Mouse (Mus musculus) midbrain, embryonic 11.5 days (tissue): ENCODE data around the gene Gopc. TPM values are rescaled to one million over a fixed set of nuclear protein-coding genes. Genes with fewer than 3 reads are reported as not detected.

Experiments used
- ATAC-seq: fragments of 200-750 bp; cut with Nextera tagmentation; 2 replicates; pipeline ENCODE4 v1.8.0; 2017; ENCODE audit warnings: moderate TSS enrichment, moderate library complexity; ENCODE audit not compliant: low FRiP score
- DNase-seq: peaks from one replicate; pipeline ENCODE4 v3.0.0; 2015; ENCODE audit warnings: low spot score; ENCODE audit errors: missing footprints
- H3K27ac ChIP-seq: fragments of 300-500 bp; sonication (generic); 2 replicates; pipeline ENCODE4 v1.5.1; 2014; ENCODE audit warnings: low read depth, low read length
- H3K27me3 ChIP-seq: fragments of 300-500 bp; sonication (generic); 2 replicates; pipeline ENCODE4 v1.6.1; 2014; ENCODE audit warnings: mild to moderate bottlenecking, low read length, moderate library complexity, mixed read lengths; ENCODE audit not compliant: control insufficient read depth, insufficient read depth
- H3K36me3 ChIP-seq: fragments of 300-500 bp; sonication (generic); 2 replicates; pipeline ENCODE4 v1.6.1; 2014; ENCODE audit warnings: mild to moderate bottlenecking, low read length, moderate library complexity, mixed read lengths; ENCODE audit not compliant: control insufficient read depth, insufficient read depth
- H3K4me1 ChIP-seq: fragments of 300-500 bp; sonication (generic); 2 replicates; pipeline ENCODE4 v1.6.1; 2014; ENCODE audit warnings: low read length; ENCODE audit not compliant: control insufficient read depth, insufficient read depth
- H3K4me2 ChIP-seq: fragments of 300-500 bp; sonication (generic); 2 replicates; pipeline ENCODE4 v1.6.1; 2014; ENCODE audit warnings: mild to moderate bottlenecking, moderate library complexity
- H3K4me3 ChIP-seq: fragments of 300-500 bp; sonication (generic); 2 replicates; pipeline ENCODE4 v1.5.1; 2014; ENCODE audit warnings: low read depth, low read length
- H3K9ac ChIP-seq: fragments of 300-500 bp; sonication (generic); 2 replicates; pipeline ENCODE4 v1.6.1; 2014; ENCODE audit warnings: low read length
- H3K9me3 ChIP-seq: fragments of 300-500 bp; sonication (generic); 2 replicates; pipeline ENCODE4 v1.6.1; 2016; ENCODE audit warnings: low read length; ENCODE audit not compliant: control insufficient read depth
- WGBS: fragments of 180-500 bp; shearing (Covaris S2); extraction: QIAGEN DNeasy Blood & Tissue Kit; methylation state at CpG from one replicate; pipeline ENCODE4 v1.1.7; 2014; 5-methylcytosine and 5-hydroxymethylcytosine counted together
- polyA plus RNA-seq: library from polyadenylated mRNA; unstranded; fragments of >200 nt; fragmentation: Nextera tagmentation; extraction: Ambion mirVana; gene quantifications from 2 replicates; pipeline ENCODE4 v1.2.1, GENCODE M21; 2014

The Gopc gene
- polyA plus RNA-seq, 1 experiment from 2014 or later: 15.9 TPM

DNA sequence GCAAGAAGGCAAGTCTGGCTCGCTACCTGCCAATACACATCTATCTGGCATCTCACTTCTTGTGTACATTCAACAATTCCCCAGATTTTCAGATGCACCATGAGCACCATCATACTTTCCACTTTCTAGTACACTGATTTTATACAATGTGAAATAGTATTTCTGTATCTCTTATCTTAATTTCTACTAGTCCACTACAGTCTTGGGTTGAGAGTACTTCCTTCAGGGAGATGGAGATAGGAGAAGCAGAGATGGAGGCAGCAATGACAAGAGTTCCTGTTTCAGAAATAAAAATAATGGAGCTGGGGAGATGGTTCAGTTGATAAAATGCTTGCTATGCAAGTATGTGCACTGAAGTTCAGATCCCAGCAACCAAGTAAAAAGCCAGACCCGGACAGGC is 4.1 kb downstream of the Gopc start:
- Histone ChIP-seq H3K9ac (no peak overlapping the region), H3K4me1 (peaks cover 6% of the 10 kb centered on the region; the same call in 1 of the 2 replicates), H3K4me3 (no peak overlapping the region), H3K36me3 (no peaks in the 10 kb centered on the region), H3K4me2 (no peak overlapping the region), H3K9me3 (no peaks in the 10 kb centered on the region), H3K27me3 (no peaks in the 10 kb centered on the region), H3K27ac (no peak overlapping the region)
- ATAC-seq: no peak
- 96% methylated on average over 2 of the region's 2 CpGs for WGBS
- no peak for DNase-seq

DNA sequence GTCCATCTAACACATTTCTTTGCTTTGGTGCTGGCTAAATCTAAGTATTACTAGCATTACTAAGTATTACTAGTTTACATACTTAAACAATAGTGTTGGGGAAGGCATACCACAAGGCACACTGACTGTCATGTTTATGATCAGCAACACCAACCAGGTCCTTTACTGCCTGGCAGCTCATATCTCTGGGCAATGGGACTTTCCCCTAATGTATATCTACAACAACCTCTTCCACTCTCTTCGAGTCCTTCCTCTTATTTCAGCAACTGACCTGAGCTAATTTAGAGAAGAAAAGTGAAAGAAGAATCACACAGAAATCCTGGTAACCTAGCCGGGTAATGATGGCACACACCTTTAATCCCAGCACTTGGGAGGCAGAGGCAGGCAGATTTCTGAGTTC is 5.5 kb downstream of the Gopc start:
- Histone ChIP-seq H3K36me3 (no peaks in the 10 kb centered on the region), H3K4me3 (no peak overlapping the region), H3K9ac (no peak overlapping the region), H3K4me2 (no peak overlapping the region), H3K27ac (no peak overlapping the region), H3K9me3 (no peaks in the 10 kb centered on the region), H3K4me1 (peaks cover 3% of the 10 kb centered on the region; the same call in 1 of the 2 replicates), H3K27me3 (no peaks in the 10 kb centered on the region)
- ATAC-seq: no peak
- 95% methylated on average over 2 of the region's 2 CpGs for WGBS
- DNase-seq: no peak

DNA sequence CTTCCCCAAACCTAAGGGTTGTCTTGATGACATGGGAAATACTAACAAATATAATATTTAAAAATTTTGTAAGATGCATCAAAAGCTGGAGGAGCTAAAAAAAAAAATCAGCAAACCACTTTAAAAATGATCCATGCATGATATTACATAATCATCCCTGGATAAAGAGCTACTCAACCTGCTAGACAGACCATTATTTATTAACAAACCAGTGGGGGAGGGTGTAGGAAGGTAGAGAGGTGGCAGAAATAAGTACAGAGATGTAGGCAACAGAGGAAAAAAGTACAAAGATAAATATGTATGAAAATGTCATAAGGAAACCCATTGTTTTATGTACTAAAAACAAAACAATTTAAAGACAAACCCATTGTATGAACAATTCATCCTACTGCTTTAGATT is 7.3 kb downstream of the Gopc start:
- H3K36me3 ChIP-seq: no peaks in the 10 kb centered on the region
- H3K9ac ChIP-seq: no peak overlapping the region
- H3K27me3 ChIP-seq: no peaks in the 10 kb centered on the region
- no peaks in the 10 kb centered on the region for H3K9me3 ChIP-seq
- DNase-seq (no peak), ATAC-seq (no peak)
- H3K27ac ChIP-seq: no peak overlapping the region
- no peak overlapping the region for H3K4me3 ChIP-seq
- H3K4me2 ChIP-seq: no peak overlapping the region
- H3K4me1 ChIP-seq: peaks cover 3% of the 10 kb centered on the region; the same call in 1 of the 2 replicates

DNA sequence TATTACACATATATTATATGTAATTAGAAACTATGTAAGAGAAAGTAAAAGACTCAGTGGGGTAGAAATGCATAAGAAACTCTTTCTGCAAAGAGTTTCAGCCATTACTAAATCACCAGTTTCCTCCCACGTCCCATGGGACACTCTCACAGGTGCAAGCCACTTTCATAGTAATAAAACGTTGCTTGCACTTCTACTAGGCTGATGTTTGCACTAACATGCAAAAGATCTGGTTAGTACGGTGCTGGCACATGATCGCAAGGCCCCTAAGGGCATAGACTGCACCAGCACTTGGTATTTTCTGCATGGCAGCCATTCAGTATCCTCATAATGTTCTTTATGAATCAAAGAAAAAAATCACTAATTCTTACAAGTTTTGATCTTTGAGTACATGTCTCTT is 8.1 kb downstream of the Gopc start:
- Histone ChIP-seq H3K27me3 (no peaks in the 10 kb centered on the region), H3K36me3 (no peaks in the 10 kb centered on the region), H3K9me3 (no peaks in the 10 kb centered on the region), H3K4me3 (no peak overlapping the region), H3K27ac (no peak overlapping the region), H3K9ac (no peak overlapping the region), H3K4me2 (no peak overlapping the region), H3K4me1 (no peaks in the 10 kb centered on the region)
- 88% methylated on average over 4 of the region's 4 CpGs for WGBS
- no peak for ATAC-seq
- DNase-seq: no peak

DNA sequence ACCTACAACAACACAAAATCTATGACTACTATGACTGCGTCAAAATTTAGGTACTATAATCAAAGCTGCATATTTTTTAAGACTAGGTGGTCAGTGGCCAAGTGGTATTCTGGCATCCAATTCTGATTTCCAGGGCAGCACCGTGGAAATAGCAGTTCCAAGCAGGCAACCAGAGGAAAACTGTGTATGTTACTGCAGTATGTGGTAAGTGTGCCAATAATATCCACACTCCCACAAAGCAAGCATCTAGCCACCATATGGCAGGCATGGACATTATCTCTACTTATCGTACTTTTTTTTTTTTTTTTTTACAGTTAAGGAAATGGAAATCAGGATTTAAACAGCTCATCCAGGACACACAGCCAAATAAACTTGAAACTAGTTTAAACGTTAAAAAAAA is 13.5 kb downstream of the Gopc start:
- DNase-seq: no peak
- Histone ChIP-seq H3K27ac (no peak overlapping the region), H3K36me3 (no peaks in the 10 kb centered on the region), H3K4me1 (no peaks in the 10 kb centered on the region), H3K4me2 (no peak overlapping the region), H3K9me3 (no peaks in the 10 kb centered on the region), H3K4me3 (no peak overlapping the region), H3K27me3 (no peaks in the 10 kb centered on the region), H3K9ac (no peak overlapping the region)
- WGBS: 93% methylated on average over 4 of the region's 4 CpGs
- ATAC-seq: no peak

DNA sequence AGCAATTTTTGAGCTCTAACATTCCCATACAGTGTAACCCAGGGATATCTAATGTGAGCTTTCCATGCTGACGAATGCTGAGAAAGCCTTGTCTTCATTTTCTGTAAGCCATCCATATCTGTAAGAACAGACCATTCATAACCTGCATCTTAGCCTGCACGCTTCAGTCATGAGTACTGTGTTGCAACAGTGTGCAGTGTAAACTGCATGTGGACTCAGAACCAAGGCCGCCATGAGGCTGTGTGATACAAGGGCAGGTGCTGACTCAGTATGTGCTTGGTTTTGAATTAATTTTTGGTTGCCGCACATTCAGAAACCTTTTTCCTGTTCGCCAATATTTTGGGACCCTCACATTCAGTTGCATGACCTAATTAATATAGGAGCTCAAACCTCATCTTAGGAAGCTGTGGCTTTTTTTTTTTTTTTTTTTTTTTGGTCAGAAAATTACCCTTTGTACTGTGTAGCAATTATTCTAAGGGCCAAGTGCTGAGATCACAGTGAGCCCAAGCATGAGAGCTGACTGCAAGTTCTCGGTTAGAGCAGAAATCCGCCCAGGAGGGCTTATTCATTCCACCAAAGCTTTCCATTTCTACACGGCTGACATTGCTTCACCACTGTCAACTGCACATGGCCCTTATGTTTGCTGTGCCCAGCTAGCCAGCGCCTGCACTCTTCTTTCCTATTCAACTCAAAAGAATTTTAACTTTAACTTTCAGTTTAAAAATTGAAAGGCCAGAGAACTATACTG is 20.9 kb downstream of the Gopc start:
- Histone ChIP-seq H3K4me1 (no peaks in the 10 kb centered on the region), H3K27me3 (no peaks in the 10 kb centered on the region), H3K9ac (no peak overlapping the region), H3K4me2 (no peak overlapping the region), H3K36me3 (no peaks in the 10 kb centered on the region), H3K4me3 (no peak overlapping the region), H3K9me3 (no peaks in the 10 kb centered on the region), H3K27ac (no peak overlapping the region)
- DNase-seq: no peak
- ATAC-seq: no peak
- WGBS: 91% methylated on average over 9 of the region's 9 CpGs

DNA sequence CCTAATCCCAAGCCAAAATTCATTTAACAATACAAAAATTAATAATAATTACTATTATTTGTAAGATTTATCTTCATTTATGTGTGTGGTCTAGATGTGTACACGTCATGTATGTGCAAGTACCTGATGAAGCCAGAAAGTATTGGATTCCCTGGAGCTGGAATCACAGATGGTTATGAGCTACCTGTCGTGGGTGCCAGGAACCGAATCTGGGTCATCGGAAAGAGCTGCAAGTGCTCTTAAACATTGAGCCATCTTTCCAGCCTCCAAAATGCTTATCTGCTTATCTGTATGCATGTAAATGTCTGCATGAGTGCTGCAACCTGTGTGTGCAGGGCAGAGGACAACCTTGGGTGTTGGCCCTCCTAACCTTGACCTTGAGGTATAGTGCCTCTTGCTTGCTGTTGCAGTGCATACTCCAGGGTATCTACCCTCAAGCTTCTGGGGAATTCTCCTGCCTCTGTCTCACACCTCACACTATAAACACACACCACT is 21.6 kb downstream of the Gopc start:
- Histone ChIP-seq H3K4me1 (no peaks in the 10 kb centered on the region), H3K27me3 (no peaks in the 10 kb centered on the region), H3K36me3 (no peaks in the 10 kb centered on the region), H3K4me3 (no peak overlapping the region), H3K4me2 (no peak overlapping the region), H3K27ac (no peak overlapping the region), H3K9ac (no peak overlapping the region), H3K9me3 (no peaks in the 10 kb centered on the region)
- 98% methylated on average over 4 of the region's 4 CpGs for WGBS
- ATAC-seq (no peak), DNase-seq (no peak)

DNA sequence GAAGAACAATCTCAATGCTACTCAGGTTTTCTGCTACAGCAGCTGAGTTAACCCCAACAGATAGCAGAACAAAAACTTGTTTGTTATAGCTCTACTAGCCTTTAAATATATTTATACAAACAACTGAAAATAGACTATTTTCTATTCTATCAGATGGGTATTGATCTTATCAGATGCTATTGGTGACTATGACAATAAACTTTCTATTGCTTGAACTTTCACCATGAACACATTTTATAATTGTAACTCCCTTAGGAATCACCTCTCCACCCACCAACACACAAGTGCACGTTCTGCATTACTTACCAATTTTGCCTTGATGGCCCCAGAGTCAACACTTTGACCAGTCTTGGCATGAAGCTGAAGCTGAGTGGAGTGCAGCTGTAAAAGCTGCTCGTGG is 23.5 kb downstream of the Gopc start, which contains the start of gene Gm26741:
TSS of gene Gm26741 (plus strand) at position 301 of the 400 bp plus-strand sequence.
- H3K36me3 ChIP-seq: 0 out of 2 replicates have a peak, but pooled peaks cover 2% of the 10 kb centered on the region
- no peak within 1 kb of the TSS for H3K4me2 ChIP-seq
- DNase-seq: no peak
- ATAC-seq: no peak
- no peak within 1 kb of the TSS for H3K4me3 ChIP-seq
- H3K27ac ChIP-seq: no peak within 1 kb of the TSS
- WGBS: 89% methylated on average over 2 of the region's 2 CpGs
- H3K9me3 ChIP-seq: no peaks in the 10 kb centered on the region
- H3K4me1 ChIP-seq: no peaks in the 10 kb centered on the region
- no peaks in the 10 kb centered on the region for H3K27me3 ChIP-seq
- H3K9ac ChIP-seq: no peak within 1 kb of the TSS

DNA sequence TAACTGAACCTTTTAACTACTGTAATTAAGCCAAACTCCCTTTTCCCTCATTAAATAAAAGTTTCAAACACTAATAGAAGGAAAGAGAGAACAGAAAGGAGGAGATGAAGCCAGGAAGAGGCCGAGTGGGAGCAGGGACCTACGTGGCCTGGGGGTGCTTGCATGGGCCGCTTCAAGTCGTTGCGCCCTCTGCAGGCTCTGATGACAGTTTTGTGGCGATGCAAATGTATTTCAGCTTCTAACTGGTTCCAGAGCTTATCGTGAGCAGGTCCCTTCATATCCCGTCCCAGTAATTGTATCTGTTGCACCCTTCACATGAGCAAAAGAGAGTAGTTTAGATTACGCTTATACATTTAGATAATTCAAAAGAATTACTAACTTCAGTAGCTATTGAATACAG is 28.7 kb downstream of the Gopc start:
- ATAC-seq (no peak), DNase-seq (no peak)
- H3K4me3 ChIP-seq: no peak overlapping the region
- no peak overlapping the region for H3K27ac ChIP-seq
- H3K9ac ChIP-seq: no peak overlapping the region
- WGBS: 73% methylated on average over 9 of the region's 9 CpGs
- no peaks in the 10 kb centered on the region for H3K4me1 ChIP-seq
- H3K9me3 ChIP-seq: no peaks in the 10 kb centered on the region
- H3K4me2 ChIP-seq: no peak overlapping the region
- no peaks in the 10 kb centered on the region for H3K27me3 ChIP-seq
- peaks cover 12% of the 10 kb centered on the region for H3K36me3 ChIP-seq
